Mouse (Mus musculus) heart, postnatal 10 days (tissue): ENCODE measurements around the gene Eif2b3. TPM values are rescaled to one million over a fixed set of nuclear protein-coding genes. Genes with fewer than 3 reads are reported as not detected.

Experiments
- DNase-seq, 2 experiments: peaks; one replicate each; pipeline ENCODE4 v3.0.0; 2021
- intact Hi-C: fragments of 180-260 bp; cut with DNase I; formaldehyde crosslinking; loops from one replicate; pipeline ENCODE4 v1.15.1; 2025
- total RNA-seq, 2 experiments: library from RNA; stranded (reverse); gene quantifications; 2 replicates each; pipeline ENCODE4 v1.2.3; 2021

Gene Eif2b3
- 10 to 100 TPM; 19.2 to 20.3 TPM for total RNA-seq

DNA sequence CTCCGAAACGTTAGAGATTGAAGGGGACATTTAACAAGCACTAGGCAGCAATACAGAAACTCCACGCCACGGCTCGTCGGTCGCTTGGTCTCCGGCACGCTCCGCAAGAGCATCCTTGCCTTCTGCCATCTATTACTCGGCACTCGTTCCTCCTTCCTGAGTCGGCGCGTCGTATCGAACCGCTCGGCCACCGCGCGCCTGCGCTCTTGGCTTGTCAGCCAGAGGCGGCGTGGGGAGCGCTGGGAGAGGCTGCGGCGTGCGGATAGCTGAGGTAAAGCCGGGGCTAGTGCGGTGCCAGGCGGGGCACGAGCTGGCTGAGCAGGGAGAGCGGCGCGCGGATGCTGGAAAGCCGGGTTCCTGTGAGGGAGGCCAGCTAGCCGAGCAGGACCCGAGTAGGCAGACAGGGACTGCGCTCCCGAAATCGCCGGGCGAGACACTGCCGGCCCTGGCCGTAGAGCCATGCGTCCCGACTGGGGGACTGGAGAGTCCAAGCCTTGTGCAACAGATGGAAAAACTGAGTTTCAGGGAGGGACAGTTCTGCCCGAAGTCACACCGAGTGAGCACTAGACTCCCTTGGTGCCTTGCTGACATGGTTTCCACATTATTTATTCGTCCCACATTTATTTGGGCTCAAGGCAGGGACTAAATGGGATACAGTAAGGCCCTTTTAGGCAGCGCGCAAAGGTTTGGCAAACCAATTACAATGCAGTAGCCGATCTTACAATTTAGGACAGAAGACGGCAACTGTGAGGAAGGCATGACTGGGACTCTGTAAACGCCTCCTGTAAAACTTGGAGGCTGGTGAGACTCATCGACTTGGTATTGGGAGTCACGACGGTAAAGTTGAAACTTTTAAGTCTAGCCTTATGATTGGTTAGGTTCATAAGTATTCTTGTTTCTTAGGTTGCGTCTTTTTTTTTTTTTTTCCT, at the start of gene Eif2b3:
Eif2b3 (plus strand) TSS at position 197 of the 929 bp plus-strand sequence.
- intact Hi-C loops, result loop anchor here (5.0 kb wide), 1 partner anchor 78 kb away; the partner anchor contains the start of gene Ptch2
- peak; percentile 93 for DNase-seq

GRCm38 (mm10) chr4:116976503-116976902, 42.7 kb upstream of the Eif2b3 start:
- intact Hi-C loops, result no loop called here
- DNase-seq, result no peak

DNA sequence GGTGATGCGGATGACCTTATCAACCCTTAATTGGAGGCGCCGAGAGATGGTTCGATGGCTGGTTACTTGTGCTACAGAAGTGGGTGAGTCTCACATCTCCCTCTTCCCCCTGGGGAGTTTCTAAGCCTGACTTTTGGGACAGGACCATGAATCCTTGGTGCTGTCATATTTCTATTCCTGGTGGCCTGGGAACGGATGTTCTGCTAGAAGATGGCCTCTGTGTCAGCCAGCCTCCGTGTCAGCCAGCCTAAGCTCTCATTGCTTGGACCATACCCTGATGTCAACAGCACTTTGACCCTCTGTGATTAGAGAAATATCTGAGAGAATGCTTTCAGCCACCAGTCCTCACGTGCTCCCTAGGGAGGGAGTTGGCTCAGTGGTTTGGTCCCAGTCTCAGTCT, 33.5 kb upstream of the Eif2b3 start:
- intact Hi-C loops, result loop anchor here (5.0 kb wide), 1 partner anchor 108 kb away; the partner anchor contains the start of gene Zswim5
- DNase-seq, result no peak

DNA sequence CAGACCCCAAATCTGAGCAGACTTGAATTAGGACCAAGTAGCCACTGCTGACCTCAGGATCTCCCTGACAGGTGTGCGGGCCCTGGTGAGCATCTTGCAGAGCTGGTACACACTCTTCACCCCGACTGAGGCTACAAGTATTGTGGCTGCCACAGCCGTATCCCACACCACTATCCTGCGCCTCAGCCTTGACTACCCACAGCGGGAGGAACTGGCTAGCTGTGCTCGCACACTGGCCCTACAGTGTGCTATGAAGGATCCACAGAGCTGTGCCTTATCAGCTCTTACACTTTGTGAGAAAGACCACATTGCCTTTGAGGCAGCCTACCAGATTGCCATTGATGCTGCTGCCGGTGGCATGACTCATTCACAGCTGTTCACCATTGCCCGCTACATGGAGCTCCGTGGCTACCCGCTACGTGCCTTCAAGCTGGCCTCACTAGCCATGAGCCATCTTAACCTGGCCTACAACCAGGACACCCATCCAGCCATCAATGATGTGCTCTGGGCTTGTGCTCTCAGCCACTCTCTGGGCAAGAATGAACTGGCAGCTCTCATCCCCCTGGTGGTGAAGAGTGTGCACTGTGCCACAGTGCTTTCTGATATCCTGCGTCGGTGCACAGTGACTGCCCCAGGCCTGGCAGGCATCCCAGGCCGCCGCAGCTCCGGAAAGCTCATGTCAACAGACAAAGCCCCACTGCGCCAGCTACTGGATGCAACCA, 32.6 kb upstream of the Eif2b3 start:
- DNase-seq, result peak; percentile 75 to 81
- intact Hi-C loops, result loop anchor here (5.0 kb wide), 1 partner anchor 109 kb away; the partner anchor contains the start of gene Zswim5

GRCm38 (mm10) chr4:116987122-116987456, 32.1 kb upstream of the Eif2b3 start:
- intact Hi-C loops, result loop anchor here (5.0 kb wide), 1 partner anchor 110 kb away; the partner anchor contains the start of gene Zswim5
- DNase-seq, result no peak

DNA sequence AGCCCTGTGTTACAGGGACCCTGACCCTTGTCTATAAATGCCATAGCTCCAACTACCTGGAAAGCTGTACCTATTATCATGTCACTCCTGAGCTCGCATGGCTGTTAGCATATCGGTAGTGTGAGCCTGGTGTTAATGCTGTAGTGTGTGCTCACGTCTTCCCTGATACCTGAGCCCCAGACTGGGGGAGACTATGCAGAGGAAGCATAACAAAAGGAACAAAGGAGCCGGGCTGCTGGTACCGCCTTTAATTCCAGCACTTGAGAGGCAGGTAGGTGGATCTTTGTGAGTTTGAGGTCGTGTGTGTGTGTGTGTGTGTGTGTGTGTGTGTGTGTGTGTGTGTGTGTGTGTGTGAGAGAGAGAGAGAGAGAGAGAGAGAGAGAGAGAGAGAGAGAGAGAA, 29.5 kb upstream of the Eif2b3 start:
- intact Hi-C loops, result loop anchor here (5.0 kb wide), 2 partner anchors 112 to 272 kb away; partner anchors contain the start of gene Zswim5
- DNase-seq, result no peak

DNA sequence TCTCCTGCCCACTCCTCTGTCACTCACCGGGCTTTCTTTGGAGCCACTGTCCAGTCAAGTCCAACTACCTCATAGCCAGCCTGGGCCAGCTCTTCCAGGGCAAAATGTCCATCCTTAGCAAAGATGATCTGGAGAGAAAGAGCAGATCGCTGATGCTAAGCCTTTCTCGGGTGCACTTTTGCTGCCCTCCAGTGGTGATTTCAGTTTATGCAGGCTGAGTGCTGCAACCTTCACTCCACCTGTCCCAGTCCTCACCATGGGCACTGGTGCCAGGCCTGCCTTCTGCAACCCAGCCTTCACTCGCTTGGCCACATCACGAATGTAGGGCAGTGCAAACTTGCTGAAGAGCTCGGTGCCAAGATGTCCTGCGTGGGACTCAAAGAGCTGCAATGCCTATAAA, 27.8 kb upstream of the Eif2b3 start:
- DNase-seq, result peak; percentile 83 to 91
- intact Hi-C loops, result loop anchor here (1.0 to 5.0 kb wide), 2 partner anchors 163 to 274 kb away; no protein-coding TSS in a partner anchor

GRCm38 (mm10) chr4:116993672-116994621, 25.3 kb upstream of the Eif2b3 start, which contains the start of gene Urod:
Urod (minus strand) TSS chr4:116994413.
- peak; percentile 97 for DNase-seq

DNA sequence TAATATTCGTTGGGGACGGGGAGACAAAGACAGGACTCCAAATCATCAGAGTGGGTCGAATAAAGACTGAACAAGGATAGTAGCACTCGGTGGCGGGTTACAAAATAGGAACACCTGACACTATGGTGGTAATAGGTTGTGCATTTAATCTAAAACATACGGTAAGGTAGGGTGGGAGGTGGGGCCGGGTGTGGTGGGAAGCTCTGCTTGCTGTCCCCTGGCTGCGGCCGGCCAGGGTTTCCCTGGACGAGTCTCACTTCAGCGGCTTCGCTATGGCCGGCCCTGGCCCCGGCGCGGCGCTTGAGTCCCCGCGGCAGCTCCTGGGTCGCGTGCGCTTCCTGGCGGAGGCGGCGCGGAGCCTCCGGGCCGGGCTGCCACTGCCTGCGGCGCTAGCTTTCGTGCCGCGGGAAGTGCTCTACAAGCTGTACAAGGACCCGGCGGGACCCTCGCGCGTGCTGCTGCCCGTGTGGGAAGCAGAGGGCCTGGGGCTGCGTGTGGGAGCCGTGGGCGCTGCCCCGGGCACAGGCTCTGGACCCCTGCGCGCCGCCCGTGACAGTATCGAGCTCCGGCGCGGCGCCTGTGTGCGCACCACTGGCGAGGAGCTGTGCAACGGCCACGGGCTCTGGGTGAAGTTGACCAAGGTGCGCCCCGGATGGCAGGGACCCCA, 23.9 kb upstream of the Eif2b3 start, which contains the start of gene Hectd3:
Hectd3 (plus strand) TSS at position 187 of the 667 bp plus-strand sequence.
- intact Hi-C loops, result no loop called here
- DNase-seq, result peak; percentile 71 to 72

More at GRCm38 (mm10) chr4:116993672-116994621, 25.3 kb upstream of the Eif2b3 start, which contains the start of gene Urod:
- intact Hi-C loops, result loop anchor here (5.0 kb wide), 1 partner anchor 277 kb away; no protein-coding TSS in a partner anchor

GRCm38 (mm10) chr4:116995798-116996135, 23.4 kb upstream of the Eif2b3 start:
- peak; percentile 44 to 61 for DNase-seq
- intact Hi-C loops, result no loop called here

GRCm38 (mm10) chr4:116999513-117000154, 19.6 kb upstream of the Eif2b3 start:
- intact Hi-C loops, result loop anchor here (5.0 kb wide), 1 partner anchor 98 kb away; the partner anchor contains the start of gene Ptch2
- DNase-seq, result no peak

DNA sequence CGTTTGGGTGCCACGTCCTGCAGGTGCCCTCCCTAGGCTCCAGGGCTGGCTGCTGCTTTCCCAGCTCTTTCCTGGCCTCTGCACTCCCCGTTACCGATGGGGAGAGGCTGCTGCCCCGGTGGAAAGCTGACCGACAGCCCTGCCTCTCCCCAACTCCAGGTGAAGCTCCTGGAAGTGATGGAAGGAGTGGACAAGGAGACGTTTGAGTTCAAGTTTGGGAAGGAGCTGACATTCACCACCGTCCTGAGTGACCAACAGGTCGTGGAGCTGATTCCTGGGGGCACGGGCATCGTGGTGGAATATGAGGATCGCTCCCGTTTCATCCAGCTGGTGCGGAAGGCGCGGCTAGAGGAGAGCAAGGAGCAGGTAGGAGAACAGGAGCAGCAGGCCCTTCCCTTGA, 17.2 kb upstream of the Eif2b3 start:
- no peak for DNase-seq
- intact Hi-C loops, result loop anchor here (1.0 to 5.0 kb wide), 3 partner anchors 95 to 138 kb away; partner anchors contain the start of gene Ptch2

GRCm38 (mm10) chr4:117002543-117003521, 16.4 kb upstream of the Eif2b3 start:
- peak; percentile 79 to 81 for DNase-seq
- intact Hi-C loops, result loop anchor here (1.0 to 5.0 kb wide), 3 partner anchors 94 to 137 kb away; partner anchors contain the start of gene Ptch2

GRCm38 (mm10) chr4:117004649-117005048, 14.6 kb upstream of the Eif2b3 start:
- intact Hi-C loops, result loop anchor here (5.0 kb wide), 1 partner anchor 93 kb away; the partner anchor contains the start of gene Ptch2

DNA sequence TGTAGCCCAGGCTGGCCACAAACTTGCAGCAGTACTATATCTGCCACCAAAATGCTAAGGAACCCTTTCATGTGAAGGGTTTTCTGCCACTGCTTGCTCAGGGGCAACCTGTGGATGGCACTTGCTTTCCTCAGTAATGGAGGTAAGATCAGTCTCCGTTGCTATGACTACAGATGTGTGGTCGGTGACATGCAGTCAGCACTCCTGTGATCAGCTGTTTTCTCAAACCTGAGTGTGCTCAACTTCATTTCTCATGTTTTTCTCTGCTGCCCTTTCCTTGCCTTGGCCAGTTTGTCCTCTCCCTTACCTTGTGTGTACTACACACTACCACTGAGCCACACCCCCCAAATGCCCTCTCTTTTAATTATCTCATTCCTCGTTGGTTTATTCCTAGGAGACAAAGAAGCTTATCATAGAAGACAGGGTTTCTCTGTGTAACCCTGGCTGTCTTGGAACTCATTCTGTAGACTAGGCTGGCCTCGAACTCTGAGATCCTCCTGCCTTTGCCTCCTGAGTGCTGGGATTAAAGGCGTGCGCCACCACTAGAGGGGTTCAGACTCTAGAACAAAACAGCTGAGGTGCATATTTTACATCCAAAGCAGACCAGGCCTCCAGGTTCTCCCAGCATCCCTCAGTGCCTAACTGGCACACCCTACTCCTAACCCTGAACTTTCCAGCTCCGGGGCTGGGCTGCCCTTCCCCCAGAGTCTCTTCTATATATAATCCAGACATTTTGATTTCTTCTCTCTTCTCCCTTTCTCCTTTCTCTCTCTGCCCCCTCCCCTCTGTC, 13.4 kb upstream of the Eif2b3 start:
- DNase-seq, result no peak
- intact Hi-C loops, result no loop called here

More at GRCm38 (mm10) chr4:117004649-117005048, 14.6 kb upstream of the Eif2b3 start:
- no peak for DNase-seq

DNA sequence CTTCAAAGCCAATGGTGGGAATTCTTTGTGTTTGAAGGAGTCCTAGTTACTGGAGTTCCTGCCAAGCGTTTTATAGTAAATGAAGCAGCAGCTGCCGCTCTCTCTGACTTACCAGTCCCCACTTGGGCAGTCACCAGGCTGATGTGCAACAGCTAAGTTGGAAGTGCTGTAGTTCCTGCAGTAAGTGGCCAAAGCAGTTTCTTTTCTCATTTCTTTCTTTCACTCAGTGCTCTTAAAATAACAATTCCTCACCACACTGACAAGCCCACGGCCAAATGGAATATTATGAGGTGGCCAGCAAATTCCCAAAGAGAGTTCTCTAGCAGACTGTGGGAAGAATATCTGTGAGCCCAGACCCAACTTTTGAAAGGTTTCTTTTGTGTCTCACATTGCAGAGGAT, 12.1 kb upstream of the Eif2b3 start:
- DNase-seq, result no peak
- intact Hi-C loops, result no loop called here
